Mouse (Mus musculus): ENCODE data around the gene Farp1. TPM values are rescaled to one million over a fixed set of nuclear protein-coding genes. Genes with fewer than 3 reads are reported as not detected.

The Farp1 gene
- polyA plus RNA-seq, 1 experiment from 2014 or later: 33.8 TPM

DNA sequence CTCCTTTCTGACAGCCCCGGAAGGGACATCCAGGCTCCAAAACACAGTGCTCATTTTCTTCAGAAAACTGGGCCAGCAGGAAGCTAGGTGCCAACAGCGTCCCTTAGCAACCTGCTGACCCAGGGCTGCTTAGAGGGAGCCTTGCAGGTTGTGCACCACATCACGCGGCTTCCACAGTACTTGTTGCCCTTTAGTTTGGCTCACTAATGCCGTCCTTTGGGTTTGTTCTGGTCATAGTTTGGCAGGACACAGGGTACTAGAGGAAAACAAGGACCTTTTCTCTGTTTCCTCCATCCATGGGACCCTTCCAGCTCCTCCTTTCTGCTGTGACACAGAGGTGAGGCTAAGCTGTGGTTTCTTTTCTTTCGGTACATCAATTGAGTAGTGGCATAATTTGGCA lies 78.8 kb downstream of the Farp1 start:
- no peak overlapping the region for H3K27ac ChIP-seq (ENCODE audit: low read depth, low read length)
- no peak overlapping the region for H3K9ac ChIP-seq (ENCODE audit: low read length)
- H3K4me3 ChIP-seq (ENCODE audit: low read depth, low read length): no peak overlapping the region
- ATAC-seq (replicated peaks; ENCODE audit: low FRiP score) (no peak), DNase-seq (ENCODE audit: low spot score) (no peak)
- H3K27me3 ChIP-seq (ENCODE audit: control insufficient read depth, insufficient read depth, low read length): no peaks in the 10 kb centered on the region
- H3K4me2 ChIP-seq (ENCODE audit: low read depth, low read length, severe bottlenecking): no peak overlapping the region
- peaks cover 5% of the 10 kb centered on the region for H3K4me1 ChIP-seq (replicated peaks; ENCODE audit: control insufficient read depth, insufficient read depth, low read length)
- no peaks in the 10 kb centered on the region; the same call in 1 of the 2 replicates for H3K36me3 ChIP-seq (ENCODE audit: control insufficient read depth, insufficient read depth, low read length)
- WGBS: 82% methylated on average over 6 of the region's 6 CpGs
- H3K9me3 ChIP-seq (ENCODE audit: control insufficient read depth, low read length): no peaks in the 10 kb centered on the region

DNA sequence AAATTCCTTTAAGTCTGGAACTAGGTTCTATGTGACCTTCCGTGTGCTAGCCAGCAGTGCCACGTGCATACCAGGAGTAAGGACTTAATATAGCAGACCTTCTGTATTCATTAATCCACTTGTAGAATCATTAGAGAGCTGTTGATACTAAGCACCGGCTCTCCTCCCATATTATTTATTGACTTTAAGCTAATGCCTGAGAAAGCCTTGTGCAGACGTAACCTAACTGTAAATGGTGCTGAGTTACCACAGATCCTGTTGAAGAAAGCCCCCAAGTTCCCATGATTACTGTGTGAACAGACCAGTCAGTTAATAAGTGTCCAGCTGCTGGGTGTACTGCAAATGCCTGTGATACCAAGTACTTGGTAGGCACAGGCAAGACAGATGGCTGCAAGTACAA lies 81.7 kb downstream of the Farp1 start:
- no peaks in the 10 kb centered on the region for H3K4me1 ChIP-seq (replicated peaks; ENCODE audit: control insufficient read depth, insufficient read depth, low read length)

DNA sequence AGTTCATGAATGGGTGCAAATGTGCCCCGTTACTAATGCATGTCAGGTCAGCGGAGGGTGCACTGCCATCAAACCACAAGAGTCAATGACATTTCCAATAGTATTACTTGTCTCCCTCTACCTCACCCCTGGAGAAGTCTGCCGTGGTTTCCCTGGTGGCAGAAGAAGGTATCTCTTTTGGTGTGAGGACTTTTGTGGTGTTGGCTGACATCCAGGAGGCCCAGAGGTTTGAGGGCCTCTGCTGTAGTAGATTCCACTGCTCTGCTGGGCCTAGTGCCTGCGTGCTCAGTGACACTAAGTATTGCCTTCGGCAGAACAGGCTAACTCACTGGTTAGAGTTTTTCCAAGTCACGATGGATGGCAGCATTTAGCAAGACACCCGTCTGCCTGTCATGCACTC lies 83.9 kb downstream of the Farp1 start:
- Histone ChIP-seq H3K27ac (ENCODE audit: low read depth, low read length) (no peak overlapping the region), H3K9ac (ENCODE audit: low read length) (no peak overlapping the region), H3K27me3 (ENCODE audit: control insufficient read depth, insufficient read depth, low read length) (no peaks in the 10 kb centered on the region), H3K4me2 (ENCODE audit: low read depth, low read length, severe bottlenecking) (no peak overlapping the region), H3K4me3 (ENCODE audit: low read depth, low read length) (no peak overlapping the region), H3K36me3 (ENCODE audit: control insufficient read depth, insufficient read depth, low read length) (no peaks in the 10 kb centered on the region), H3K9me3 (ENCODE audit: control insufficient read depth, low read length) (no peaks in the 10 kb centered on the region), H3K4me1 (replicated peaks; ENCODE audit: control insufficient read depth, insufficient read depth, low read length) (no peaks in the 10 kb centered on the region; the same call in 1 of the 2 replicates)
- DNase-seq (ENCODE audit: low spot score): no peak
- 84% methylated on average over 7 of the region's 7 CpGs for WGBS
- no peak for ATAC-seq (replicated peaks; ENCODE audit: low FRiP score)

More for the DNA sequence above, 81.7 kb downstream of the Farp1 start:
- Histone ChIP-seq H3K9ac (ENCODE audit: low read length) (no peak overlapping the region), H3K36me3 (ENCODE audit: control insufficient read depth, insufficient read depth, low read length) (no peaks in the 10 kb centered on the region; the same call in 1 of the 2 replicates), H3K4me2 (ENCODE audit: low read depth, low read length, severe bottlenecking) (no peak overlapping the region), H3K4me3 (ENCODE audit: low read depth, low read length) (no peak overlapping the region), H3K27ac (ENCODE audit: low read depth, low read length) (no peak overlapping the region), H3K9me3 (ENCODE audit: control insufficient read depth, low read length) (no peaks in the 10 kb centered on the region), H3K27me3 (ENCODE audit: control insufficient read depth, insufficient read depth, low read length) (no peaks in the 10 kb centered on the region)
- ATAC-seq (replicated peaks; ENCODE audit: low FRiP score) (no peak), DNase-seq (ENCODE audit: low spot score) (no peak)
- WGBS: 92% methylated on average over 4 of the region's 4 CpGs

DNA sequence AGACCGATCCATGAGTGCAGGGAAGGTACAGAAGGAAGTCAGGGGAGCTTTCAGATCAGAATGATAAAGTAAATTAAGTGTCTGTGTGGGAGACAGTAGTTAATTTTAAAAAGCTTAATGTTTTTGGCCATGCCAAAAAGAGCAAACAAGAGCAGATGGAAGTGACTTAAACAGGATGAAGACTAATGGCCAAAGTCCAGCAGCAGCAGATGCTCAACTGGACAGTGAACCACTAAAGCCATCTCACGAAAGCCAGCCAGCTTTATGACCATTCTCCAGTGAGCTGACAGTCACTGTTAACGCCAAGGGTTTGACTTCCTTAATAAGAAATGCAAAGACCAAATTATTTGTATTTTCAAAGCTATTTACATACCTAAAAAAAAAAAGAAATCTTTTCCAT lies 86.7 kb downstream of the Farp1 start:
- Histone ChIP-seq H3K4me2 (ENCODE audit: low read depth, low read length, severe bottlenecking) (no peak overlapping the region), H3K4me1 (replicated peaks; ENCODE audit: control insufficient read depth, insufficient read depth, low read length) (no peaks in the 10 kb centered on the region; the same call in 1 of the 2 replicates), H3K27ac (ENCODE audit: low read depth, low read length) (no peak overlapping the region), H3K36me3 (ENCODE audit: control insufficient read depth, insufficient read depth, low read length) (no peaks in the 10 kb centered on the region), H3K9ac (ENCODE audit: low read length) (no peak overlapping the region), H3K27me3 (ENCODE audit: control insufficient read depth, insufficient read depth, low read length) (no peaks in the 10 kb centered on the region), H3K9me3 (ENCODE audit: control insufficient read depth, low read length) (no peaks in the 10 kb centered on the region), H3K4me3 (ENCODE audit: low read depth, low read length) (no peak overlapping the region)
- 94% methylated on average over 3 of the region's 3 CpGs for WGBS
- no peak for ATAC-seq (replicated peaks; ENCODE audit: low FRiP score)
- no peak for DNase-seq (ENCODE audit: low spot score)

DNA sequence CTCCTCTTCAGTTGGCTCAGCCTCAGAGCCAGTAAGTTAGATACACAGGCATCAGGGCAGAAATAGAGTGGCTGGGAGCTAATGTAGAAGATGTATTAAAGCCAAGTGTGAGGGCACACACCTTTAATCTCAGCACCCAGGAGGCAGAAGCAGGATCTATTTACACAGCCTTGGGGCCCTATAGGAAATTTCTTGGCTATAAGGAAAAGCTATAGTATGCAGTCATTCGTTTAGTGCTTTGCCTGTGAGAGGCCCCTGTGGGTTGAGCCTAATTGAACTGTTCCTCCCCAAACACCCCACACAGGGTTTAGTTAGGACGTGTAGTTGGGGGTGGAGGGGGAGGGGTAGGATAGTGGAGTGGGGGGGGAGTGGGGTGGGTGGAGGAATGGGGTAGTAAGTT lies 87.9 kb downstream of the Farp1 start:
- Histone ChIP-seq H3K9me3 (ENCODE audit: control insufficient read depth, low read length) (no peaks in the 10 kb centered on the region), H3K4me2 (ENCODE audit: low read depth, low read length, severe bottlenecking) (no peak overlapping the region), H3K9ac (ENCODE audit: low read length) (no peak overlapping the region), H3K4me1 (replicated peaks; ENCODE audit: control insufficient read depth, insufficient read depth, low read length) (no peaks in the 10 kb centered on the region; the same call in 1 of the 2 replicates), H3K4me3 (ENCODE audit: low read depth, low read length) (no peak overlapping the region), H3K27me3 (ENCODE audit: control insufficient read depth, insufficient read depth, low read length) (no peaks in the 10 kb centered on the region), H3K27ac (ENCODE audit: low read depth, low read length) (no peak overlapping the region), H3K36me3 (ENCODE audit: control insufficient read depth, insufficient read depth, low read length) (no peaks in the 10 kb centered on the region)
- ATAC-seq (replicated peaks; ENCODE audit: low FRiP score) (no peak), DNase-seq (ENCODE audit: low spot score) (no peak)
- 16% methylated on average over 2 of the region's 2 CpGs for WGBS

DNA sequence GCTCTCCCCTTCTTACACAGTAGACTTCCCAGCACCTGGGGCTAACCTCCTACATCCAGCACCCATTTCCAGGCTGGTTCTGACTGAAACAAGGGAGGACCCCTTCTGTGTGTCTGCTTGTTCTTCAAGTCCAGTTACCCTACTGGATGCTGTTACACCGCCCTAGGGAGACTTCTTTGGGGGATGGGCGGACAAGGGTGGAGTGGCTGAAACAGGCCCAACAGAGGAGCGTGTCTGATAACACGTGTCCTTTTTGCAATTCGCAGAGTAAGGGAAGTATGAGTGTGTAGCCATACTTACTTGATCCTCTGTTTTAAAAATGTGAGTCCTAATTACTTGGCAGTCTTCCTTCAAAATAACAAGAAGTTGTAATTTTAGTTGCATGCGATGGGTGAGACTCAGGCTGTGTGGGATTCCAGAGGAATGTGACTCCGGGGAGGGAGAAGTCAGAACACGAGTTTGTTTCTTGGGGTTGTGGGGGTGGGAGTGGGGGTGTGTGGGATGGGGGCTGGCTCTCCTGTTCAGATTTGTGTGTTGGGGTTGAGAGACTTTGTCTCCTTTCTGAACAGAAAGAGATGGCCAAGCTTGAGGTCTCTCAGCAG lies 89.5 kb downstream of the Farp1 start:
- no peak overlapping the region for H3K27ac ChIP-seq (ENCODE audit: low read depth, low read length)
- DNase-seq (ENCODE audit: low spot score): no peak
- peaks cover 5% of the 10 kb centered on the region; the same call in 1 of the 2 replicates for H3K4me1 ChIP-seq (replicated peaks; ENCODE audit: control insufficient read depth, insufficient read depth, low read length)
- no peaks in the 10 kb centered on the region for H3K9me3 ChIP-seq (ENCODE audit: control insufficient read depth, low read length)
- no peak for ATAC-seq (replicated peaks; ENCODE audit: low FRiP score)
- no peak overlapping the region for H3K4me2 ChIP-seq (ENCODE audit: low read depth, low read length, severe bottlenecking)
- no peaks in the 10 kb centered on the region for H3K36me3 ChIP-seq (ENCODE audit: control insufficient read depth, insufficient read depth, low read length)
- 91% methylated on average over 8 of the region's 8 CpGs for WGBS
- H3K9ac ChIP-seq (ENCODE audit: low read length): no peak overlapping the region
- no peak overlapping the region for H3K4me3 ChIP-seq (ENCODE audit: low read depth, low read length)
- no peaks in the 10 kb centered on the region for H3K27me3 ChIP-seq (ENCODE audit: control insufficient read depth, insufficient read depth, low read length)

DNA sequence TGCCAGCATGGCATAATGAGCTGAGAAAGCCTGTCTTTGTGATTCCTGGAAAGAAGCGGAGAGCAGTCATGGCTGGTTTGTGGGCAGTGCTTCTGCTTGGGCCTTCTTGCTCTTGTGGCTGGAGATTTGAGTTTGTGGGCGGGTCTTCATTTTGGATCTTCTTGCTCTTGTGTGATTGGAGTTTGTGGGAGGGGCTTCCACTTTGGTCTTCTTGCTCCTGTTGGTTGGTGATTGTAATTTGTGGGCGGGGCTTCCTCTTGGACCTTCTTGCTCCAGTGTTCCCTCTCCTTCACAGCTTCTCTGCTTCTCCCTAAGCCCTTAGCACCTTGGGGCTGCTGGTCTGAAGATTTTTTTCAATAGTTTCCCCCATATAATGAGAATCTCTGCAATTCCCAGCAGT lies 90.7 kb downstream of the Farp1 start:
- Histone ChIP-seq H3K4me2 (ENCODE audit: low read depth, low read length, severe bottlenecking) (no peak overlapping the region), H3K4me3 (ENCODE audit: low read depth, low read length) (no peak overlapping the region), H3K36me3 (ENCODE audit: control insufficient read depth, insufficient read depth, low read length) (no peaks in the 10 kb centered on the region), H3K9me3 (ENCODE audit: control insufficient read depth, low read length) (no peaks in the 10 kb centered on the region), H3K9ac (ENCODE audit: low read length) (no peak overlapping the region), H3K27me3 (ENCODE audit: control insufficient read depth, insufficient read depth, low read length) (no peaks in the 10 kb centered on the region), H3K27ac (ENCODE audit: low read depth, low read length) (no peak overlapping the region), H3K4me1 (replicated peaks; ENCODE audit: control insufficient read depth, insufficient read depth, low read length) (peaks cover 5% of the 10 kb centered on the region; the same call in 1 of the 2 replicates)
- 87% methylated on average over 3 of the region's 3 CpGs for WGBS
- ATAC-seq (replicated peaks; ENCODE audit: low FRiP score) (no peak), DNase-seq (ENCODE audit: low spot score) (no peak)

DNA sequence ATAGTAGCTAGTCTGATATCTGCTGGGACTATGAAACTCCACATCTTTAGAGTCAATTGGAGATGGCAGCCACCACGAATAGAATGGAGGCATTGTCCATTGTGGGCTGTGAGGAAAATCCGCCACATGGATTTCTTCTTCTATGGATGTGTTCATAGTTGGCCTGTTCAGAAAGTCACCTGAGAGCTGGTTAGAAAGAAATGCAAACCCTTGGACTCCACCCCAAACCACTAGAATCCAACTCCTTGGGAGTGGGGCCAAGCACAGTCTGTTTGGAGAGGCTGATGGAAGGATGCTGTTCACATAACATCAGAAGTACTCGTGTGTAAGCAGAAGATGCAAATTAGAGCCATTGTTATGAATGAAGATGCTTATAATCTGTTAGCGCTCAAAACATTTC lies 91.3 kb downstream of the Farp1 start:
- no peak for DNase-seq (ENCODE audit: low spot score)
- no peaks in the 10 kb centered on the region for H3K36me3 ChIP-seq (ENCODE audit: control insufficient read depth, insufficient read depth, low read length)
- no peaks in the 10 kb centered on the region for H3K9me3 ChIP-seq (ENCODE audit: control insufficient read depth, low read length)
- H3K4me1 ChIP-seq (replicated peaks; ENCODE audit: control insufficient read depth, insufficient read depth, low read length): peaks cover 5% of the 10 kb centered on the region; the same call in 1 of the 2 replicates
- no peak for ATAC-seq (replicated peaks; ENCODE audit: low FRiP score)
- no peak overlapping the region for H3K4me2 ChIP-seq (ENCODE audit: low read depth, low read length, severe bottlenecking)
- WGBS: 85% methylated on average over 4 of the region's 4 CpGs
- no peaks in the 10 kb centered on the region for H3K27me3 ChIP-seq (ENCODE audit: control insufficient read depth, insufficient read depth, low read length)
- no peak overlapping the region for H3K4me3 ChIP-seq (ENCODE audit: low read depth, low read length)
- no peak overlapping the region for H3K9ac ChIP-seq (ENCODE audit: low read length)
- H3K27ac ChIP-seq (ENCODE audit: low read depth, low read length): no peak overlapping the region

Data from forebrain, embryonic 11.5 days (tissue).